Mouse (Mus musculus) CH12.LX (cell line): ENCODE data around the gene Rora. TPM values are rescaled to one million over a fixed set of nuclear protein-coding genes. Genes with fewer than 3 reads are reported as not detected.

Experiments used
- DNase-seq: peaks from one replicate; pipeline ENCODE4 v3.0.0-alpha.2; 2013; ENCODE audit errors: extremely low read depth
- H3K27ac ChIP-seq: 2 replicates; pipeline ENCODE4 v1.5.1; 2012; ENCODE audit warnings: low read depth, mild to moderate bottlenecking, control low read depth, moderate library complexity; ENCODE audit not compliant: insufficient read depth
- H3K27me3 ChIP-seq: replicated peaks from 2 replicates; pipeline ENCODE3; 2012; ENCODE audit warnings: inconsistent platforms
- H3K36me3 ChIP-seq, 2 experiments: replicated peaks in 1 of 2; 2 replicates each; pipeline versions ENCODE3 to v1.6.1; 2012; ENCODE audit warnings: inconsistent platforms in 1 of 2, low read length in 1 of 2, mild to moderate bottlenecking in 1 of 2, mixed read lengths in 1 of 2, moderate library complexity in 1 of 2; ENCODE audit not compliant: control insufficient read depth in 1 of 2, insufficient read depth in 1 of 2
- H3K4me1 ChIP-seq, 2 experiments: 2 replicates each; pipeline ENCODE4 v1.6.1; 2012; ENCODE audit warnings: inconsistent platforms in 1 of 2, moderate library complexity in 1 of 2; ENCODE audit not compliant: insufficient read depth in 2 of 2, control insufficient read depth in 1 of 2
- H3K4me2 ChIP-seq: 2 replicates; pipeline ENCODE4 v1.6.1; 2012; ENCODE audit warnings: low read depth, mild to moderate bottlenecking, control low read depth; ENCODE audit not compliant: poor library complexity, insufficient read depth, severe bottlenecking
- H3K4me3 ChIP-seq, 3 experiments: fragments of 150-350 bp in 1 of 3; sonication (generic) in 1 of 3; replicated peaks in 1 of 3; 2 replicates each; pipeline versions ENCODE3 to v1.5.1; 2011 to 2012; ENCODE audit warnings: low read depth in 2 of 3, low read length in 2 of 3, mild to moderate bottlenecking in 2 of 3, moderate library complexity in 2 of 3, control low read depth in 1 of 3, improper control_type of control experiment in 1 of 3, inconsistent platforms in 1 of 3, mixed read lengths in 1 of 3; ENCODE audit not compliant: poor library complexity in 1 of 3
- H3K79me2 ChIP-seq: replicated peaks from 2 replicates; pipeline ENCODE4 v1.6.1; 2012; ENCODE audit warnings: mild to moderate bottlenecking, moderate library complexity; ENCODE audit not compliant: control insufficient read depth, poor library complexity, insufficient read depth, severe bottlenecking; ENCODE audit errors: extremely low read depth
- H3K9ac ChIP-seq: 2 replicates; pipeline ENCODE4 v1.6.1; 2012; ENCODE audit warnings: low read depth, mild to moderate bottlenecking, control low read depth, moderate library complexity; ENCODE audit not compliant: insufficient read depth
- H3K9me3 ChIP-seq: replicated peaks from 2 replicates; pipeline ENCODE3; 2012; ENCODE audit warnings: low read length, inconsistent platforms, mixed read lengths
- BHLHE40 ChIP-seq: IDR thresholded peaks from 2 replicates; pipeline ENCODE4 v1.6.1; 2011; ENCODE audit warnings: mild to moderate bottlenecking, low read depth, low read length, improper control_type of control experiment
- CHD1 ChIP-seq: IDR thresholded peaks from 2 replicates; pipeline ENCODE4 v1.6.1; 2012; ENCODE audit warnings: low read depth, low read length, improper control_type of control experiment, inconsistent platforms
- E2F4 ChIP-seq: IDR thresholded peaks from 2 replicates; pipeline ENCODE4 v1.6.1; 2011; ENCODE audit warnings: low read depth, low read length, improper control_type of control experiment; ENCODE audit not compliant: insufficient replicate concordance
- HCFC1 ChIP-seq: IDR thresholded peaks from 2 replicates; pipeline ENCODE4 v1.6.1; 2012; ENCODE audit warnings: low read depth, mild to moderate bottlenecking, inconsistent platforms, low read length, improper control_type of control experiment
- JUND ChIP-seq: conservative IDR thresholded peaks from 2 replicates; pipeline ENCODE4 v1.6.1; 2011; ENCODE audit warnings: low read depth, low read length, improper control_type of control experiment
- MAFK ChIP-seq: IDR thresholded peaks from 2 replicates; pipeline ENCODE4 v1.6.1; 2011; ENCODE audit warnings: low read length, improper control_type of control experiment; ENCODE audit not compliant: insufficient replicate concordance
- MAX ChIP-seq: IDR thresholded peaks from 2 replicates; pipeline ENCODE4 v1.6.1; 2011; ENCODE audit warnings: low read length, improper control_type of control experiment
- MXI1 ChIP-seq: IDR thresholded peaks from 2 replicates; pipeline ENCODE4 v1.6.1; 2011; ENCODE audit warnings: mild to moderate bottlenecking, low read depth, low read length, improper control_type of control experiment
- MYC ChIP-seq: IDR thresholded peaks from 2 replicates; pipeline ENCODE4 v1.6.1; 2011; ENCODE audit warnings: low read depth, mild to moderate bottlenecking, improper control_type of control experiment, low read length
- PAX5 ChIP-seq: IDR thresholded peaks from 2 replicates; pipeline ENCODE4 v1.6.1; 2012; ENCODE audit warnings: low read length, inconsistent platforms, mixed read lengths
- POLR2AphosphoS2 ChIP-seq: IDR thresholded peaks from 2 replicates; pipeline ENCODE4 v1.6.1; 2011; ENCODE audit warnings: low read depth, low read length, improper control_type of control experiment
- RAD21 ChIP-seq: IDR thresholded peaks from 2 replicates; pipeline ENCODE4 v1.6.1; 2011; ENCODE audit warnings: low read depth, mild to moderate bottlenecking, low read length, improper control_type of control experiment, moderate library complexity
- RCOR1 ChIP-seq: conservative IDR thresholded peaks from 2 replicates; pipeline ENCODE4 v1.6.1; 2012; ENCODE audit warnings: low read depth, mild to moderate bottlenecking, inconsistent platforms, low read length, improper control_type of control experiment
- SIN3A ChIP-seq: IDR thresholded peaks from 2 replicates; pipeline ENCODE4 v1.6.1; 2012; ENCODE audit warnings: low read length, improper control_type of control experiment, inconsistent platforms
- SMC3 ChIP-seq: IDR thresholded peaks from 2 replicates; pipeline ENCODE4 v1.6.1; 2011; ENCODE audit warnings: low read depth, low read length, improper control_type of control experiment
- TCF12 ChIP-seq: IDR thresholded peaks from 2 replicates; pipeline ENCODE4 v1.6.1; 2014; ENCODE audit warnings: low read depth, mild to moderate bottlenecking, inconsistent platforms, low read length, improper control_type of control experiment
- UBTF ChIP-seq: IDR thresholded peaks from 2 replicates; pipeline ENCODE4 v1.6.1; 2012; ENCODE audit warnings: low read depth, mild to moderate bottlenecking, inconsistent platforms, low read length, improper control_type of control experiment, moderate library complexity
- USF1 ChIP-seq: IDR thresholded peaks from 2 replicates; pipeline ENCODE4 v1.6.1; 2014; ENCODE audit warnings: low read depth, mild to moderate bottlenecking, inconsistent platforms, low read length, improper control_type of control experiment
- USF2 ChIP-seq: conservative IDR thresholded peaks from 2 replicates; pipeline ENCODE4 v1.6.1; 2011; ENCODE audit warnings: low read depth, low read length, improper control_type of control experiment
- ZKSCAN1 ChIP-seq: IDR thresholded peaks from 2 replicates; pipeline ENCODE4 v1.6.1; 2012; ENCODE audit warnings: low read depth, inconsistent platforms, low read length, improper control_type of control experiment, borderline replicate concordance
- ZMIZ1 ChIP-seq: IDR thresholded peaks from 2 replicates; pipeline ENCODE4 v1.6.1; 2012; ENCODE audit warnings: low read depth, mild to moderate bottlenecking, inconsistent platforms, low read length, improper control_type of control experiment
- ZNF384 ChIP-seq: IDR thresholded peaks from 2 replicates; pipeline ENCODE4 v1.6.1; 2012; ENCODE audit warnings: low read depth, low read length, improper control_type of control experiment, inconsistent platforms
- dilution Hi-C: fragments of 300-500 bp; cut with MboI; formaldehyde crosslinking; loops from 2 replicates; pipeline ENCODE4 v1.14.3; 2020; ENCODE audit warnings: low sequenced_read_pairs; ENCODE audit not compliant: extremely low pct_unique_long_range_greater_than_20kb, extremely low pct_ligation_motif_present
- in situ Hi-C: fragments of 300-500 bp; cut with MboI; formaldehyde crosslinking; loops from 3 replicates; pipeline ENCODE4 v1.14.3; 2019; ENCODE audit warnings: low sequenced_read_pairs, low pct_ligation_motif_present, low pct_unique_long_range_greater_than_20kb, mixed read lengths
- polyA plus RNA-seq: library from polyadenylated mRNA; unstranded; fragments of >175 nt; gene quantifications from 2 replicates; pipeline ENCODE4 v1.2.1, GENCODE M21; 2012; ENCODE audit warnings: low read depth; ENCODE audit not compliant: insufficient read length
- total RNA-seq, 2 experiments: library from RNA; depleted of rRNA; stranded (reverse); fragments of 300-350 nt in 1 of 2; fragments of >200 nt in 1 of 2; gene quantifications; 2 replicates each; pipeline ENCODE4 v1.2.3; 2012 to 2014

The Rora gene
- total and polyA plus RNA-seq, 3 experiments, result 0.36 to 0.66 (median 0.64) TPM

DNA sequence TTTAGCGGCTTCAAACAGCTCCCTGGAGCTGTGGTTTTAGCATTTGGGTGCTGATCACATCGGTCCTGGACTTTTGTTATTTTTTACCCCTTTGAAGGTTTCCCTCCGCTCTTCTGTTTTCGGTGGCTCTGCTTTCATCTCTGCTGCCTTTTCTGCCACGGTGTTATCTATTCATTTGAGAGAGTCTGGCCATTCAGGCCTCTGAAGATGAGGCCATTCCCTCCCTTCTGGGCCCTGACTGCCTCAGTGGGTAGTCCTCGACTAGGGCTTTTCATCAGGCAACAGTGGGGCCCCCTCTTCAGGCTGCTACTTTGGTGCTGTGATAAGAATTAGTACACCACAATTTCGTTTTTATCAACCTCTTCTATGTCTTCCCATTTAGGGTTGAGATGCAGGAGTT lies 617.3 kb downstream of the Rora start:
- in situ Hi-C loops, result no loop called here
- dilution Hi-C loops, result no loop called here
- H3K4me1 ChIP-seq, result no peaks in the 10 kb centered on the region
- no peak for DNase-seq
- H3K27ac ChIP-seq, result no peak overlapping the region
- H3K9me3 ChIP-seq, result no peaks in the 10 kb centered on the region
- H3K9ac ChIP-seq, result no peak overlapping the region
- H3K27me3 ChIP-seq, result no peaks in the 10 kb centered on the region
- H3K4me2 ChIP-seq, result no peak overlapping the region
- no peak for TF ChIP-seq ZMIZ1
- TF ChIP-seq USF1, result no peak
- TF ChIP-seq RAD21, result no peak
- no peak for TF ChIP-seq MXI1
- no peak for TF ChIP-seq BHLHE40
- TF ChIP-seq CHD1, result no peak
- no peak for TF ChIP-seq TCF12
- no peak for TF ChIP-seq USF2
- no peak for TF ChIP-seq ZNF384
- no peak for TF ChIP-seq SMC3
- no peak for TF ChIP-seq RCOR1
- no peak for TF ChIP-seq HCFC1
- TF ChIP-seq JUND, result no peak
- TF ChIP-seq MAFK, result no peak
- H3K4me3 ChIP-seq, result no peak overlapping the region
- H3K79me2 ChIP-seq, result no peaks in the 10 kb centered on the region
- H3K36me3 ChIP-seq, result no peaks in the 10 kb centered on the region

GRCm38 (mm10) chr9:69272884-69273283 lies 619.3 kb downstream of the Rora start:
- no peak overlapping the region for H3K27ac ChIP-seq
- dilution Hi-C loops, result no loop called here
- TF ChIP-seq RAD21, result no peak
- TF ChIP-seq JUND, result no peak
- no peak for TF ChIP-seq MYC
- TF ChIP-seq POLR2AphosphoS2, result no peak
- TF ChIP-seq ZMIZ1, result no peak
- TF ChIP-seq MAX, result no peak
- no peak for TF ChIP-seq UBTF
- TF ChIP-seq E2F4, result no peak
- no peak for TF ChIP-seq MAFK
- TF ChIP-seq PAX5, result no peak
- TF ChIP-seq ZKSCAN1, result no peak
- no peak for TF ChIP-seq BHLHE40
- TF ChIP-seq TCF12, result no peak
- no peak for TF ChIP-seq USF1
- no peak for TF ChIP-seq MXI1
- no peak for TF ChIP-seq SIN3A
- TF ChIP-seq CHD1, result no peak
- no peaks in the 10 kb centered on the region for H3K27me3 ChIP-seq
- H3K9me3 ChIP-seq, result no peaks in the 10 kb centered on the region
- H3K79me2 ChIP-seq, result no peaks in the 10 kb centered on the region
- no peak for DNase-seq
- no peak overlapping the region for H3K9ac ChIP-seq
- in situ Hi-C loops, result no loop called here
- H3K36me3 ChIP-seq, result no peaks in the 10 kb centered on the region
- H3K4me1 ChIP-seq, result no peaks in the 10 kb centered on the region
- no peak overlapping the region for H3K4me3 ChIP-seq
- no peak overlapping the region for H3K4me2 ChIP-seq
